Mouse (Mus musculus) adrenal gland, adult 8-10 months (tissue): ENCODE measurements around the gene Gda. TPM values are rescaled to one million over a fixed set of nuclear protein-coding genes. Genes with fewer than 3 reads are reported as not detected.

Experiments
- DNase-seq: peaks from one replicate; pipeline ENCODE4 v3.0.0; 2022
- total RNA-seq, 4 experiments: library from RNA; stranded (reverse); gene quantifications; 2 replicates each; pipeline ENCODE4 v1.2.4; 2022

Gda gene
- total RNA-seq, 4 experiments from 2014 or later, result 5.4 to 12.5 (median 10.8) TPM

DNA sequence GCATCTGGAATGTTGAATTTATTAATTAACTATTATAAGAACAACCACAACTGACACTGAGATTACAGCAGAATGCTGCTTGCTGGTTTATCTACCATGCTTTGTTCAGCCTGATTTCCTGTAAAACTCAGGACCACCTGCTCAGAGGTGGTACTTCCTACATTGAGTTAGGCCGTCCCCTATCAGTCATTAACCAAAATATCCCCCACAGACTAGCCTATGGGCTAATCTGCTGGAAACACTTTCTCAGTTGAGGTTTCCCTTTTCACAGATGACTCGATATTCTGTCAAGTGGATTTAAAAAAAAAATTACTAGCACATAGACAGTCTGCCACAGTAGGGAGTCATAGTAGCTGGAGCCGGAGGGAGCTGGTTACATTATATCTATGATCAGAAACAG is 31.5 kb downstream of the Gda start:
- no peak for DNase-seq

GRCm38 (mm10) chr19:21440841-21441240 is 32.4 kb downstream of the Gda start:
- DNase-seq, result no peak

- DNase-seq, result peak; percentile 21
Observed at GRCm38 (mm10) chr19:21439141-21439737, 34.0 kb downstream of the Gda start.

DNA sequence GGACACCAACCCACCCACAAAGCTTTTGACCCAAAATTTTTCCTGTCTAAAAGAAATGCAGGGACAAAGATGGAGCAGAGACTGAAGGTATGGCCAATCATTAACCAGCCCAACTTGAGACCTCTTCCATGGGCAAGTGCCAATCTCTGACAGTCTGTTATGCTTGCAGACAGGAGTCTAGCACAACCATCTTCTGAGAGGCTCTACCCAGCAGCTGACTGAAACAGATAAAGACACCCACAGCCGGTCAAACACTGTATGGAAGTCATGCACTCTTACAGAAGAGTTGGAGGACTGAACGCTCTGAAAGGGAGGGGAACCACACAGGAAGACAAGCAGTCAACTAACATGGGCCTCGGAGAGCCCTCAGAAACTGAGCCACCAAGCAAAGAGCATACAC is 36.7 kb downstream of the Gda start:
- no peak for DNase-seq

DNA sequence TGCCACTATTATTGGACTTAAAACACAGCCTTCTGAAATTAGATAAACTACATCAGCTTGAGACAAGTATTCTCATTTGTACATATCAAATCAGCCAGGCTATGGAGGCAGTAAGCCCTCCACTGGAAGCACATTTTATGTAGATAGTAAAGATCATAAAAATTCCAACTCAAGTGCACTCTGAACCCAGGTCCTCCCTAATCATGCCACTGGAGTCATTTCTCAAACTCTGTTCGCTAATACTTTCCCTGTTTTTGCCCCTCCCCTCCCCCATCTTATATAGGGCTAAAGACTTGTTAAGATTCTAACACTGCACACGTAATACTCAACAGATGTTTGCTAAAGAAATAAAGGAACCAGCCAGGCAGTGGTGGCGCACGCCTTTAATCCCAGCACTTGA is 39.9 kb downstream of the Gda start:
- DNase-seq, result no peak

- DNase-seq, result no peak
Observed at GRCm38 (mm10) chr19:21432879-21433278, 40.4 kb downstream of the Gda start.

GRCm38 (mm10) chr19:21432286-21432685 is 41.0 kb downstream of the Gda start:
- no peak for DNase-seq

GRCm38 (mm10) chr19:21425391-21425790 is 47.9 kb downstream of the Gda start:
- DNase-seq, result no peak

- DNase-seq, result no peak
Observed at GRCm38 (mm10) chr19:21423731-21424130, 49.5 kb downstream of the Gda start.

- no peak for DNase-seq
Observed at GRCm38 (mm10) chr19:21418418-21418817, 54.8 kb downstream of the Gda start.

DNA sequence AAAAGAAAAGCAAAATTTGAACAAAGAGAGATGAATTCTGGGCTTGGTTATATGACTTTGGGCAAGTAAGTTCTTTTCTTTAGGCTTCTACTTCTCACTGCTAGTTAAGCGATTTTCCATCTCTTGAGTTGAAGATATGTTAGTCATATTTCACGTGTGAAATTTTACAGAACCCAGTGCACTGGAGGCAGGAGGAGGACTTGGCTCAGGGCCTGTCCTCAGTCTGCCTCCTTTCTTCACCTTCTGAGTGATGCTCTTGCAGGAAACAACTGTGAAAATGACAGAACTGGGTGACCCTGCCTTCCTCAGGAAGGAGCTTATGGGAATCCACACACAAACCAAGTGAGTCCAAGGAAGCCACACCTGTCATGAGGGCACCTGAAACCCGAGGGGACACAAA is 57.9 kb downstream of the Gda start:
- DNase-seq, result no peak

DNA sequence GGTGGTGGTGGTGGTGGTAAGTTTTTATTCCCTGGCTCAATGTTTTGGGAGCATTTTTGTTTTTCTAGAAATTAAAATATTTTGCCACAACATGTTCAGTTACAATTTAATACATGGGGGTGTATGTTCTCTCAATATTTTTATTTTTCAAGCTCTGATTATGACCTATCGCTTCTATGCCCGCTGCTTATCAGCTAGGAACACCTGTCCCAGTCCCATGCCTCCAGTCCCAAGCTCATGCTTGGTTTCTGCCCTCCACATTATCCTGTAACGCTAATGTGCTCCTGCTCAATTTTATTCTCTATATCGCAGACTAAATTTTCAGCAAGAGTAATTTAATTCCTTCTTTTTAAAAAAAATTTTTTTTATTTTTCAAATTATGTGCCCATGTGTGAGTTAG is 64.1 kb downstream of the Gda start:
- DNase-seq, result no peak

DNA sequence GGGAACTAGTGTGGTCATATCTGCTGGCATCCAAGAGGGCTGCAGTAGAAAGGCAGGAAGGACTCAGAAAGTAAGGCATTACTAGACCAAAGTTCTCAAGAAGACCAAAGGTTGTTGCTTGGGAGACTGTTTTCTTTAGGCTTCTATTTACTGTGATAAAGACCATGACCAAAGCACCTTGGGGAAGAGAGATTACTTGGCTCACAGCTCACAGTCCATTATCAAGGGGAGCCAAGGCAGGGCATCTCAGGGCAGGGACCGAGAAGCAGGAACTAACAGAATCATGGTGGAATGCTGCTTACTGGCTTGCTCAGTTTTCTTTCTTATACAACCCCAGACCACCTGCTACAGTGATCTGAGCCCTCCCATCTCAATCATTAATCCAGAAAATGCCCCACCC is 65.9 kb downstream of the Gda start:
- DNase-seq, result no peak

DNA sequence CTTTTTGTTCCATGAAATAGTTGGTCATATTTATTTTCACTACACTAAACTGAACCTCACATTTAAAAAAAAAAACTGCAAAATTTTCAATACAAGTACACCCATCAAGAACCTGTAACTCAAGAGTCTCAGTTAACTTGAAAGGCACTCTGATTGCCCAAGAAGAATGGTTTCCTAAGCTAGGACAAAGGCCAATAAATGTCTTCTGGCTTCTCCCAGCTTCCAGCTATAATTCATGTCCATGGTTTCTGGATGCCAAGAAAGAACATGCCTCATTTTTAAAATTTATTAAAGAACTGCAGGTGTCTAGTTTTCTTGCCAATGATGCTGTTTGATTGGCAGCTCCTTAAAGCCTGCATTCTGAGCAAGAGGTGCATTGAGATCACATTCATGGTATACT is 75.3 kb downstream of the Gda start:
- no peak for DNase-seq

DNA sequence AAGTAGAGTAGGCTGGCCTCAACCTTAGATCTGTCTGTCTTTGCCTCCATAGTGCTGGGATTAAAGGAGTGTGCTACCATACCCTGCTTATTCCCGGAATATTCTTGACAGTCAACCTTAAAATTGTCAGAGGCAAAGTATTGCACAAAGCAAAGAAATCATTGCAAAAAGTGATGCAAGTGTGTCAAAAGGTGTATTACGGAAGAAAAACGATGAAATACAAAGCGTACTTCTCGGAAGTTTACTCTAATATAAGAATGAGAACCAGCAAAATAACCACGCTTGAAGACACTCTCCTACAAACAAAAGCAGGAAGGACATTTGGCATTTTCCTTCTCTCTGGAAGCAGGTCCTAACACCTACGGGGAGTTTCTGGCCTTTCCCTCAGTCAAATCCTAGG is 76.9 kb downstream of the Gda start:
- no peak for DNase-seq

GRCm38 (mm10) chr19:21390904-21391303 is 82.3 kb downstream of the Gda start:
- no peak for DNase-seq

DNA sequence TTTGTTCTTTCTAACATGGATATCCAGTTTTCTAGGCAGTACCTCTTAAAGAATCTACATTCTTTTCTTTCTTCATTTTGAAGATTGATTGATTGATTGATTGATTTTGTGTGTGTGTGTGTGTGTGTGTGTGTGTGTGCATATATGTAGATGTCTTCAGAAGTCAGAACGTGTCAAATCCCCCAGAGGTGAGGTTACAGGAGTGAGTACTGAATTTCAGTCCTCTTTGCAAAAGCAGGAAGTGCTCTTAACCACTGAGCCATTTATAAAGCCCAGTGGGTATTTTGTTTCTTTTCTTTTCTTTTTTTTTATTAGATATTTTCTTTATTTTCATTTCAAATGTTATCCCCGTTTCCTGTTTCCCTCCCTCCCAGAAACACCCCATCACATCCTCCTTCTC is 86.4 kb downstream of the Gda start:
- no peak for DNase-seq

DNA sequence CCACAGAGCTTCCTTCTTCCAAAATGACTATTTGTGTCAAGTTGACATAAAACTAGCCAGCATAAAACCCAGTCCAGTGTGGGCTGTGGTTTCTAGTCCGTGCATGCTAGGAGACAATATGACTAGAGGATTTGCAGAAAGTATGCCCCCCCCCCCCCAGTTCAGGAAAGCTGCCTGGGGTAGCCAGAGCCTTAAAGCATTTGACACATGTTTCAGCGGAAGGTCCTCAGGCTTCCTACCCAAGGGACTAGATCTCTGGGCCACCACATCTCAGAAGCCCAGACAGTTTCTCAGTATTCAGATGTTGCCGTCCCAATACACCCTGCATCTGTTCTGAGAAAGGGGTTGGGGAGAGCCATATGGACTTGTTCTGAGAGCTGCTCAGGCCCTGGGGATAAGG is 89.0 kb downstream of the Gda start:
- no peak for DNase-seq

GRCm38 (mm10) chr19:21383491-21384226 is 89.6 kb downstream of the Gda start:
- DNase-seq, result no peak

- no peak for DNase-seq
Observed at GRCm38 (mm10) chr19:21381696-21382095, 91.5 kb downstream of the Gda start.

- DNase-seq, result no peak
Observed at GRCm38 (mm10) chr19:21379195-21379594, 94.0 kb downstream of the Gda start.

- peak; percentile 11 for DNase-seq
Observed at GRCm38 (mm10) chr19:21376445-21377218, 96.6 kb downstream of the Gda start.

DNA sequence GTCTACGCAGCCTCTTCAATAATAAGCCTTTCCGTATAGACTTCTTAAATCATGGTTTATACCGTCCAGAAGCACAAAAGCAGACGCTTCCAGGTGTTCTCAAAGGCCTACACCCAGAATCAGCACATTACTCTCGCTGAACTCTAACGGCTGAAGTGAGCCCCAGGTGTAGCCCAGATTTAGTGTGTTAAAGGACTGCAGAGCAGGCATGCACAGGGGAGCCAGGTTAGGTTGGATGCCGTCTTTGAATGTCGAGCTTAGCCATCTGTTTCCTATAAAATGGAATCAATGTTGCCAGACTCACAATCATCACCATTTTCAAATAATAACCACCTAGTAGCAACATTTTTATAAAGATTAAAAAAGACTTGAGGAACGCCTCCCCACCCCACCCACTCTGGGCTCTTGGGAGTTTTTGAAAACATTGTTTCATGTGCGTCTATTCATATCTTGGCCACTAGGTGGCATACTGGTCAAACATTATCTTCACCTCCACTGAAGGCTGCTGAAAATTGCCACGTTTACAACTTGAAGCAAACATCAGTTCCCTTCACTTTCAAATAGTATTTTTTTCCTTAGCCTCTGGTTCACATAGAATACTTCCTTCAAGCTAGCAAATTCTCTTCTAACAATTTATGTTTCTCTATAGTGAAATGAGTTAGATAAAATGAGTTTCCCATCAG is 100.0 kb downstream of the Gda start:
- no peak for DNase-seq
